Mouse (Mus musculus) natural killer cell, adult 2 months (primary cell): Measurements from ENCODE around the gene Fads3.

Experiments
- DNase-seq, 2 experiments: peaks; one replicate each; pipeline ENCODE4 v3.0.0; 2022; ENCODE audit warnings: low spot score in 2 of 2

Gene Fads3

DNA sequence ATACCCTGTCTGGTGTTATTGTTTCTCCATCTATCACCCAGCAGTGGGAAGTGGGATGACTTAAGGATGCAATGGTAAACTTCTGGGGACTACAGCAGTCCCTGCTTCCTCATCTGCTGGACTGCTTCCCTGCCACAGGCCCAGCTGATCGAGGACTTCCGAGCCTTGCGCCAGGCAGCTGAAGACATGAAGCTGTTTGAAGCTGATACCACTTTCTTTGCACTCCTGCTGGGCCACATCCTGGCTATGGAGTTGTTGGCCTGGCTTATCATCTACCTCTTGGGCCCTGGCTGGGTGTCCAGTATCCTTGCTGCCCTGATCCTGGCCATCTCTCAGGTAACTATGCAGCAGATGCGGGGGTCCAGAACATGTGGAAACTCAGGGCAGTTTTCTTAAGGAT, 11.3 kb downstream of the Fads3 start:
- no peak for DNase-seq

- no peak for DNase-seq
Observed at GRCm38 (mm10) chr19:10053692-10054260, 12.4 kb downstream of the Fads3 start.

DNA sequence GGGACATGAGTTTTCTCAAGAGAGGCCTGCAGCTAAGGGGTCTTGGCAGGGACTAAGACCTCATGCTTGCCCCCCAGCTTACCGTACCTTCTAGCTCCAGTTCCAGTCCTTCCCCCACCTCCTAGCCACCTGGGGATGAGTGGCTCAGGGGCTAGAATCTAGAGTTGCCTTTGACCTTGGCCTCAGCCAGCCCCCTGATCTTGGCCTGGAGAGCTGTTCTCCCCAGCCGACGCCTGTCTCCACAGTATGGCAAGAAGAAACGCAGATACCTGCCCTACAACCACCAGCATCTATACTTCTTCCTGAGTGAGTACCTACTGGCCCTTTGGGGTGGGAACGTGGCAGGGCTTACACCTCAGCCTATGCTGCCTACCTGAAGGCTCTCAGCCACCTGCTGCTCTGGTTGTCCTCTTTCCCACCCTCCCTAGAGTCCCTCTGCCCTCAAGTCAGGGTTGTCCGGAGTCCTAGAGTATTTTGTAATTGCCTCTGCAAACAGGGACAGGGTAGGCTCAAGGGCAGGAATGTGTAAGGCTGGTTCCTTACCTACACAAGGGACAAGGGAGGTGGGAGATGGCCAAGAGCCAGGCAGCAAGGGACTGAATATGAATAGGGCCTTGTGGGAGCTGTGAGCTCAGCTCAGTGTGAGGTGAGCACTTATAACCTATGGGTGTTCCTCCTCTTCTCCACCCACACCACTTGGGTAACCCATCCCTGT, 13.1 kb downstream of the Fads3 start:
- no peak for DNase-seq

GRCm38 (mm10) chr19:10055261-10055660, 13.9 kb downstream of the Fads3 start:
- no peak for DNase-seq

DNA sequence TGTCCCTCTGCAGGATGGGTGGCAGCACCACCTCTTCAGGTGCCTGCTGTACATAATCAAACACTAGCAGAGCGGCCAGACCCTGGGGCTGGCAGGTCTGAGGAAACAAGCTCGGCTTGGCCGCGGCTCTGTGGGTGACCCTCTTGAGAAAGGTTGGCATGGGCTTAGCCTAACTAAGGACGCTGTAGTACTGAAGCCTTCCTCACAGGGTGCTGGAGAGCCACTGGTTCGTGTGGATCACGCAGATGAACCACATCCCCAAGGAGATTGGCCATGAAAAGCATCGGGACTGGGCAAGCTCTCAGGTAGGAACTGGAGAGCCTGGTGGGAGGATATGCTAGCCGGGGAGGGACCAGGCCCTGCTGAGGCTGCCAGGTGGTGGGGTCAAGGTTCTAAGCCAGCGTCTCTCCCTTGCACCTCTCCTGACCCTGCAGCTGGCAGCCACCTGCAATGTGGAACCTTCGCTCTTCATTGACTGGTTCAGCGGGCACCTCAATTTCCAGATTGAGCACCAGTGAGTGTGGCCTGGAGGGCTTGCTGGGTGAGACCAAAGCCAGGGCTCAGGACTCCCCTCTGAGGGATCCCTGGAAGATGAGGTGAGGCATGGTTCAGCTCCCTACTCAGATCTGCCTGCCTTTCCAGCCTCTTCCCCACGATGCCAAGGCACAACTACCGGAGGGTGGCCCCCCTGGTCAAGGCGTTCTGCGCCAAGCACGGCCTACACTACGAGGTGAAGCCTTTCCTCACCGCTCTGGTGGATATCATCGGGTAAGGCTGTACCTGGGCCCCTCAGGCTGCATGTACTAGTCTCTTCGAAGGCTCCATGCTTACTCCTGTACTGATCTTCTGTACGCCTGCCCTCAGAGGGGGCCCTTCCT, 14.7 kb downstream of the Fads3 start:
- DNase-seq = no peak

DNA sequence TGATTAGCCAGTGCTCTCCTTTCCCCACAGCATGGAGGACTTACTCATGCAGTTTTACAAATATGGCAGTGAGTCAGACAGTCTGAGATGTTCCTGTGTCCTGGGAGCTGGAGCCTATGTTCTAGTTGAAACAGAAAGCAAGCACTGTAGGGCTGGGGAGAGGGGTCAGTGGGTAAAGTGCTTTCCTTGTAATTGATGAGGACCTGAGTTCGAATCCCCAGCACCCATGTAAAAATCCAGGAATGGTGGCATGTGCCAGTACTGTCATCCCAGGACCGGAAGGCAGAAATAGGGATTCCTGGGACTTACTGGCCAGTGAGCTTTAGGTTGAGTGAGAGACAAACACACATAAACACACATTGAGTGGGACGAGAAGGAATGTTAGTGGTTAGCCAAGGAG, 15.3 kb downstream of the Fads3 start:
- DNase-seq = no peak

DNA sequence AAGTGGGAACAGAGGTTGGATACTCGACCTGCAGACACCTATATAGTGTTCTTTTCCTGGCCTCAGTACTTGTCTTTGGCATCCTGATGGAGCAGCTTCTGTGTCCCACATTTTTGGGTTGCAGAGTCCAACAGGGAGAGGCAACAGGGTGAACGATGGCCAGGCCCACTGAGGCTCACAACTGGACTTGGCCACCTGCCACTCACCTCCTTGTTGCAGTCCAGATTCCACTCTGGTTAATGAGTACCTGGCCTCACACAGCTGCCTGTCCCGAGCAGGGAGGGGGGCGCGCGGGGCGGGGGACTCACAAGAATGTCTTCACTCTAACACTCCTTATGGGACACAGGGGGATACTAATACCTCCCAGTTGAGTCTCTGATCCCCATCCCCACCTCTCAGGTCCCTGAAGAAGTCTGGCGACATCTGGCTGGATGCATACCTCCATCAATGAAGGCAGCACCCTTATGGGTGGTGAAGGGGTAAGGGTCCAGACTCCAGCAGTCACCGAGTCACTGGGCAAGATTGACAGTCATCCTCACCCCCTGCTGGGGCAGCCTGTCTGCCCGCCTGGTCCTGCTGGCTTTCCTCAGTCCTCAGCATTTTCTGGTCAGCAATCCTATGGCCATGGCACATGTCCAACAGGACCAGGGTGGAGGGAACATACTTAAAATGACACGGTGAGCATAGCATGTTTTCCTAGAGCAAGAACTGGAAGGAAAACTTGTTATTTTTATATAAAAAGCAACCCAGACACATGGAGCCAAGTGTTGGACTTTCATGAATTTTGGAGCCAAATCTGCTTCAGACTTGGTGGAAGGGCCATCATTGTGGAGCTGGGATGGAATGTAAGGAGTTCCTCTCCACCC, 16.4 kb downstream of the Fads3 start:
- no peak for DNase-seq

DNA sequence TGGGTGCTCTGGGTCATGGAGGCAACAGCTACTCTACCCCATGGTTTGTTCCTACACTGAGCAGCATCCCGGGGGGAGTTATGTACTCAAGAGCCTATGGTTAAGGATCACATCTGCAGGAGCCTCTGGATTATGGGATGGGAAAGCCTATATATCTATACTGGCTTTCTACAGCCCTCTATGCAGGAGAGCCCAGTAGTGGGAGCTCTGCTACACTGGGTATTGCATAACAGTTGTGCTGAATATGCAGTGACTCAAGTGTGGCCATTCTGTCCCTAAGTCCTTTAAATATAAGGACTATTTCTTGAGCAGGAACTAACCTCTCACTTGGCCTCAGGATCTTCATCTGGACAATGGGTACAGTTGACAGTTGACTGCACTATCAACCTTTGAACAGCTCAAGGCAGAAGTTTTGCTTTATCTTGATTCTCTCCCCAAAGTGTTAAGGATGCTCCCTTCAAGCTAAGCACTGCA, 17.0 kb downstream of the Fads3 start:
- DNase-seq = no peak

DNA sequence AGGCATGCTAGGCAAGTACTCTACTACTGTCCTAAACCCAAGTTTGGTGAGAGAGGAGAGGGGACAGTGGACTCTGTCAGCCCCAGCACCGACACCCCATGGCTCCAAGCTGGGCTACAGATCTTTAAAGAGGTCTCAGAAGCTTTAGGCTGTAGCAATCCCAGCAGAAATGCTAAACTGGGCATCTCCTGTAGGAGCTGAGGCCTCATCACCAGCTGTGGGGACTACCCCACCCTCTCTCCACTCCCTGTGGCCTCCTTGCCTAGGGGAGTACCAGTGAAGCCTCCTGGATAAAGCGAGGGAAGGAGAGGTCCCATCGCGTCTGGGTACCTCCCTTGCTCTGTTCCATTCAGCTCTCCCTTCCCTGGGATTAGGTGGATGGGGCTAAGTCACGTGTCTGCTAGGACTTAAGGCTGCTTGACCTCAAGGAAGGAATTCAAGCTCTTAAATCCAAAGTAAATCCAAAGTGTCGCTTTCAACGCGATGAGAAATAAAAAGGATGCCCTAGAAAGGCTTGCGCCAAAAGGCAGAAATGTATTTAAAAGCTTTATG, 17.6 kb downstream of the Fads3 start:
- no peak for DNase-seq

DNA sequence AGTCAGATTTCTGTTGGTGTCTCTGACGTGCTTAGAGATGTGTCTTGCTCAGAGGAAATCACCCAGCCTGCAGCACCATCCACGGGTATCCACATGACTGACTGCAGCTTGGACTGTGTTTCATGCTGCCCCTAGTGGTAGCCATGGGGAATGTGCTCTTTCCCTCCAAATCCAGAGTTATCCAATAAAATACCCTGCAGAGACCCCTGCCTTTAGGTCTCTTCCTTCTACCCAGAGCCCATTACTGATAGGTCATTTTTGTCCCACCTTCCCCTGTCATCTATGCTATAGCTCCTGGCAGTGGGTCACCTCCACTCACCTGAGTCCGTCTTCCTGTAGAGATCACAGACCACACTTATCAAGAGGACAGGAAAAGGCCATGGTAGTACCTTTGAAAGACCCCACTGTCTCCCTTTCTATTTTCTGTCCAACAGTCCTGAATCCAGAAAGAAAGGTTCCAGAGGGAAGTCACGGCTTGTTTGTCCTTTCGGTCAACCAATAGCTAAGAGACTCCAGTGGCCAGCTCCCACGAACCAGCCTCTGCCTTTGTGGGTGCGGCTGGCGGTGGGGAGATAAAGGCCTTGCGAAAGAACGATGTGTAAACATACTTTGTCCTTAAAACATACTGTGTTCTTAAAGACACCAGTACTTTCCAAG, 18.7 kb downstream of the Fads3 start:
- no peak for DNase-seq

- DNase-seq = no peak
Observed at GRCm38 (mm10) chr19:10060783-10061590, 19.6 kb downstream of the Fads3 start.

- DNase-seq = no peak
Observed at GRCm38 (mm10) chr19:10061624-10062023, 20.3 kb downstream of the Fads3 start.

DNA sequence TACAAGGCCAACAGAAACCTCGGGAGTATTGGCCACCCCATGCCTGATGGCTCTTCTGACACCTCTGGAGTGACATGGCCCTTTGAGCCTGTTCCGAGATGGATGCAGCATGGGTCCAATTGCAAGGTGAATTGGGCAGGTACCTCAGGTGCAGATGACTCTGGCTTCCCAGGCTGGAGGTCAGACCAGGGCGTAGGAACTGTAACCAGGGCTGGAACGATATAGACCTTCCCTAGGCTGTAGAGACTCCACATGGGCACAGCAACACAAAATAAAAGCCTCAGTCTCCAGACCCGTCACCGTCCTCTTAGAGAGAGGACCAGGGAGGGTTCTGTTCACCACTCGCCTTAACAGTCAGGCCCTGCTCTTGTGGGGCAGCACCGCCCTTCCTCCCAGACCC, 20.9 kb downstream of the Fads3 start:
- DNase-seq = no peak

GRCm38 (mm10) chr19:10062862-10063261, 21.5 kb downstream of the Fads3 start:
- no peak for DNase-seq

DNA sequence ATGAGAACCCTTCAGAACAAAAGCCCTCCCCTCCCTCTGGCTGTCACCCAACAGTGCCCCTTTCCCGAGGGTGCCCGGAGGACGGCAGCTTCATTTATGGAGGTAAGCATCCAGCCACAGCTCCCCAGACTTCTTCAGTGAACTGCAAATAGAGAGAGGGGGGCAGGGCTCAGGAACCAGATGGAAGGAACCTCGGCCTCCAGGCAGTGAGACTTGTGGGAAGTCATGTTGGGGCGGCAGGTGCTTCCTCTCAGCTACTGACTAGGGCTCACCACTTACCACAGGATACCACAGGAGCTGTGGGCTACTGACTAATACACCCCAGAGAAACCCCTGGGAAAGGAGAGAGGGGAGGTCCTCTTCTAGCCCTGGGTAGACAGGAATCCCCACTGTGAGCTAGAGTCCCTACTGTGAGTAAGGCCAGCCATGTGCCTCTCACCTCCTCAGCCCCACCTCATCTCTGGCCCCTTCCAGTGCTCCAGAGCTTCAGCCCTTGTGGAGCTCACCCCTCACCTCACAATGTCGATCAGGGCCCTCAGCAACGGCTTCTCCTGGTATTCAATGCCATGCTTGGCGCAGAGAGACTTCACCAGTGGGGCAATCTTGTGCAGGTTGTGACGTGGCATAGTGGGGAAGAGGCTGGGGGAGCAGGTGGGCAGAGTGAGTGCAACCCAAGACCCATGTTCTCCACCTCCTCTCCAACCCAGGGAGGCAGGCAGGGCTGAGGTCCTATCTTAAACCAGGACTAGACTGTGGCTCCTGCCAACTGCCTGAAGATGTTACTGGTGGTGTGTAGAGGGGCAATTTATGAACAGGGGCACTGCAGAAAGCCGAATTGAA, 23.0 kb downstream of the Fads3 start:
- peak in 1 of 2 experiments; percentile 43 for DNase-seq

DNA sequence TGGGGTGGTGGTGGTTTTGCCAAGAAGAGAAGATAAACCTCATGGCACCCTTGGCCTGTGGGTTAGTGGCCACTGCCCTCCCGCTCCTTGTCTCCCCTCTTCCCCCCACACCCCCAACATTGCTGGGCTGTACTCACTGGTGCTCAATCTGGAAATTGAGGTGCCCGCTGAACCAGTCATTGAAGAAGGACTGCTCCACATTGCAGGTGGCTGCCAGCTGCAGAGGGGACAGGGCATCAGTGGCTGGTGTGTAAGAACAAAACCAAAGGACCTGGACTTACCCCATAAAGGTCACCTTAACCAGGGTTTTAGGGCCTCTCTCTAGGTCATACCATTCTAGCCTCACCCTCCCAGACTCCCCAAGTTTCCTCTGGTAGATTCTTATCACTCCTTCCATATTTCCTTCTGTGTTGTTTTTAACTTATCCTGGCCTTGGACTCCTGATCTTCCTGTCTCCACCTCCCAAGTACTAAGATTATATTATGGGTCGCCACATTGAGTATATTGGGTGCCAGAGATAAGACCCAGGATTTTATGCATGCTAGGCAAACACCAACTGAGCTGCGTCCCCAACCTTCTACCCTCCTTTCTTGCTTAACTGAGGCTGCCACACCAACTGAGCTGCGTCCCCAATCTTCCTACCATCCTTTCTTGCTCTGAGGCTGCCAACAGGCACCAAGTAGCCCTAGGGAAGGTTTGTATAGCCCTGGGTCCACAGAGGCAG, 24.3 kb downstream of the Fads3 start:
- DNase-seq = no peak

GRCm38 (mm10) chr19:10066189-10066500, 24.8 kb downstream of the Fads3 start:
- DNase-seq = no peak

GRCm38 (mm10) chr19:10066502-10066901, 25.1 kb downstream of the Fads3 start:
- no peak for DNase-seq

- no peak for DNase-seq
Observed at GRCm38 (mm10) chr19:10067701-10068100, 26.3 kb downstream of the Fads3 start.
